Mouse (Mus musculus) olfactory bulb, adult 2 months (tissue): ENCODE results near the gene Tm7sf3.

Experiments used
- CTCF ChIP-seq: fragments of 200-500 bp; IDR thresholded peaks from 2 replicates; pipeline ENCODE4 v1.5.1; 2012; ENCODE audit warnings: low read depth, mild to moderate bottlenecking, low read length, moderate library complexity; ENCODE audit not compliant: insufficient read depth
- POLR2A ChIP-seq: fragments of 200-500 bp; IDR thresholded peaks from 2 replicates; pipeline ENCODE4 v1.6.1; 2012; ENCODE audit warnings: mild to moderate bottlenecking, low read depth, low read length, moderate library complexity; ENCODE audit not compliant: insufficient read depth

- no peak for TF ChIP-seq CTCF
- no peak for TF ChIP-seq POLR2A
Measured at GRCm38 (mm10) chr6:146633097-146633496, 9.5 kb downstream of the Tm7sf3 start.
